Mouse (Mus musculus): ENCODE data around the gene Scg2. TPM values are rescaled to one million over a fixed set of nuclear protein-coding genes. Genes with fewer than 3 reads are reported as not detected.

Scg2 gene
- polyA plus RNA-seq, 1 experiment from 2014 or later = 0.77 TPM

- no peaks in the 10 kb centered on the region for H3K4me1 ChIP-seq
- no peak overlapping the region for H3K27ac ChIP-seq
- DNase-seq (ENCODE audit: extremely low spot score, low spot score) = no peak
- no peaks in the 10 kb centered on the region for H3K9me3 ChIP-seq
- 52% methylated on average over 5 of the region's 5 CpGs for WGBS
- H3K36me3 ChIP-seq (replicated peaks) = no peaks in the 10 kb centered on the region
- no peaks in the 10 kb centered on the region for H3K27me3 ChIP-seq (ENCODE audit: poor library complexity, severe bottlenecking)
- H3K4me3 ChIP-seq = no peak overlapping the region
Observed at GRCm38 (mm10) chr1:79429058-79429457, 10.9 kb downstream of the Scg2 start.

- Histone ChIP-seq H3K4me3 (no peak overlapping the region), H3K4me1 (no peaks in the 10 kb centered on the region), H3K27me3 (ENCODE audit: poor library complexity, severe bottlenecking) (no peaks in the 10 kb centered on the region), H3K9me3 (no peaks in the 10 kb centered on the region), H3K36me3 (replicated peaks) (no peaks in the 10 kb centered on the region), H3K27ac (no peak overlapping the region)
- DNase-seq (ENCODE audit: extremely low spot score, low spot score) = no peak
Observed at GRCm38 (mm10) chr1:79415496-79415895, 24.4 kb downstream of the Scg2 start.

GRCm38 (mm10) chr1:79406337-79406942 lies 33.5 kb downstream of the Scg2 start:
- peaks cover 4% of the 10 kb centered on the region for H3K4me1 ChIP-seq
- 84% methylated on average over 7 of the region's 7 CpGs for WGBS
- DNase-seq (ENCODE audit: extremely low spot score, low spot score) = no peak
- H3K27me3 ChIP-seq (ENCODE audit: poor library complexity, severe bottlenecking) = no peaks in the 10 kb centered on the region
- H3K9me3 ChIP-seq = no peaks in the 10 kb centered on the region
- no peak overlapping the region for H3K4me3 ChIP-seq
- no peaks in the 10 kb centered on the region for H3K36me3 ChIP-seq (replicated peaks)
- H3K27ac ChIP-seq = no peak overlapping the region

GRCm38 (mm10) chr1:79401090-79402012 lies 38.6 kb downstream of the Scg2 start:
- H3K27ac ChIP-seq = peak overlapping the region; percentile 35; the same call in 1 of the 2 replicates
- no peaks in the 10 kb centered on the region for H3K36me3 ChIP-seq (replicated peaks)
- 49% methylated on average over 10 of the region's 10 CpGs for WGBS
- H3K27me3 ChIP-seq (ENCODE audit: poor library complexity, severe bottlenecking) = no peaks in the 10 kb centered on the region
- no peak for DNase-seq (ENCODE audit: extremely low spot score, low spot score)
- no peak overlapping the region for H3K4me3 ChIP-seq
- H3K4me1 ChIP-seq = peaks cover 10% of the 10 kb centered on the region
- H3K9me3 ChIP-seq = no peaks in the 10 kb centered on the region

- no peak overlapping the region for H3K27ac ChIP-seq
- H3K36me3 ChIP-seq (replicated peaks) = no peaks in the 10 kb centered on the region
- no peaks in the 10 kb centered on the region for H3K9me3 ChIP-seq
- peaks cover 10% of the 10 kb centered on the region for H3K4me1 ChIP-seq
- H3K4me3 ChIP-seq = no peak overlapping the region
- WGBS = 92% methylated on average over 5 of the region's 5 CpGs
- H3K27me3 ChIP-seq (ENCODE audit: poor library complexity, severe bottlenecking) = no peaks in the 10 kb centered on the region
- no peak for DNase-seq (ENCODE audit: extremely low spot score, low spot score)
Observed at GRCm38 (mm10) chr1:79400284-79400683, 39.6 kb downstream of the Scg2 start.

Other genes starting within 250 kb of the Scg2 start
- gene Ap1s3, start 231.9 kb upstream of the Scg2 start, polyA plus RNA-seq (2016; fragmentation: Nextera tagmentation; extraction: Ambion mirVana) = 0.31 and 0.47 TPM in 2 replicates

Data from forebrain, embryonic 10.5 days (tissue).